Mouse (Mus musculus): ENCODE data around the gene Ndfip2. TPM values are rescaled to one million over a fixed set of nuclear protein-coding genes. Genes with fewer than 3 reads are reported as not detected.

Ndfip2 gene
- polyA plus RNA-seq, 1 experiment from 2014 or later: 53.7 TPM

DNA sequence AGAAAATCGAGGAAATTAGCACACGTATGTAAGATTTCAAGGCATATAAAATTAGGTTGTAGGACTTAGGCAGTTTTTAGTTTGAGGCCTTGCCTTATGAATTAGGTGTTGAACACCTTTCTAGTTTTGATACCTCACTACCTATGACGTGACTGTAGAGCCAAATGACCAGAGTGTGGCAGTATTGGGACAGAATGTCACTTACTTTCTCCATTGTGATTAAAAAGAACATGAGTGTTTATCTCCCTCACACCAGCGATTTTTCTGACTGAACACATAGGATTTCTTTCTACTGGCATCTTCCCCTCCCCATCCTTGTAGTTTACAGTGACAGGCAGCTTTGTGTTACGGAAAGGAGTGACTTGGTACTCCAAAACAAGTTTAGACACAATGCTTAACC is 55.5 kb downstream of the Ndfip2 start:
- no peaks in the 10 kb centered on the region for H3K27me3 ChIP-seq (ENCODE audit: control insufficient read depth, insufficient read depth, low read length)
- DNase-seq (ENCODE audit: low spot score): peak; percentile 46
- no peaks in the 10 kb centered on the region for H3K9me3 ChIP-seq (ENCODE audit: control insufficient read depth, low read length)
- ATAC-seq (ENCODE audit: insufficient number of reproducible peaks, low FRiP score, low TSS enrichment, low read depth): no peak
- H3K36me3 ChIP-seq (ENCODE audit: control insufficient read depth, insufficient read depth, low read length): no peaks in the 10 kb centered on the region
- 56% methylated on average over 5 of the region's 5 CpGs for WGBS
- no peak overlapping the region for H3K27ac ChIP-seq (replicated peaks; ENCODE audit: low read depth, low read length)
- no peak overlapping the region for H3K4me2 ChIP-seq (ENCODE audit: low read depth, severe bottlenecking)
- H3K4me3 ChIP-seq (ENCODE audit: low read depth, low read length): no peak overlapping the region
- no peaks in the 10 kb centered on the region for H3K4me1 ChIP-seq (ENCODE audit: control insufficient read depth, insufficient read depth, low read length)
- H3K9ac ChIP-seq (ENCODE audit: low read length): no peak overlapping the region

DNA sequence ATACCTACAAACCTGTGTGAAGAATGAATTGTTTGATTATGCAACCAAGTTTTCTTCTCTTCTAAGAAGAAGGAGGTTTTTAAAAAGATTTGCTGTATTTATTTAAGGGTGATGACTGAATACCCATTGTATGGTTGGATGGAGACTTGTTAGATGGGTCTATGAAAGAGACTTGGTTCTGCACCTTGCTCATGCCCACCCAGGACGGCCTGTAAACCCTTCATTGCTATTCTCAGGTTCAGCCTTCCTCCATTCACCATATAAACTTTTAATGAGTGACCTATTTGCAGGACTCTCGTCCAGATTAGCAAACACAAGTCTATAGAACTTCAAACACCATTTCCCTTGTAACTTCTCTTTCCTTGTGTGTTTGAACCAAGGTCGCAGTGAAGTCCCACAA is 63.3 kb downstream of the Ndfip2 start:
- no peaks in the 10 kb centered on the region for H3K4me1 ChIP-seq (ENCODE audit: control insufficient read depth, insufficient read depth, low read length)
- no peak overlapping the region for H3K27ac ChIP-seq (replicated peaks; ENCODE audit: low read depth, low read length)
- H3K27me3 ChIP-seq (ENCODE audit: control insufficient read depth, insufficient read depth, low read length): no peaks in the 10 kb centered on the region
- WGBS: 67% methylated on average over 3 of the region's 3 CpGs
- H3K9ac ChIP-seq (ENCODE audit: low read length): no peak overlapping the region
- H3K4me3 ChIP-seq (ENCODE audit: low read depth, low read length): no peak overlapping the region
- H3K9me3 ChIP-seq (ENCODE audit: control insufficient read depth, low read length): no peaks in the 10 kb centered on the region; the same call in 1 of the 2 replicates
- ATAC-seq (ENCODE audit: insufficient number of reproducible peaks, low FRiP score, low TSS enrichment, low read depth) (no peak), DNase-seq (ENCODE audit: low spot score) (peak; percentile 18)
- H3K36me3 ChIP-seq (ENCODE audit: control insufficient read depth, insufficient read depth, low read length): no peaks in the 10 kb centered on the region
- no peak overlapping the region for H3K4me2 ChIP-seq (ENCODE audit: low read depth, severe bottlenecking)

DNA sequence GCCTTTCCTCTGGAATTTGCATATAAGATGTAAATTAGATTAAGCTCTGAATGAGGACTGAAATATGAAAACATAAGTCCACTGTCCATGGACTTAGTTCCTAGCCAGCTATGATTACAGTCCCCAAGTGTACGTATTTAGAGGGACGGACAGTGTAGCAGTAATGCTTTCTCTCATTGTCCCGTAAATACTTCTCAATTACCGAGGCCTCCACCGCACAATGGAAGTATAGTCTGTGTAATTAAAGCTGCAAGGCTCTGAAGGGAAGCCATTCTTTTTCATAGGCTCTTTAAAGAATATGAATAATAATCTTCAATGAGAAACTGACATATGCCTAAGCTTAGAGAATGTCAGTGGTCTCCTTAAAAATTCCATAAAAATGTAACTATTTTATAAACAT is 64.5 kb downstream of the Ndfip2 start:
- Histone ChIP-seq H3K4me1 (ENCODE audit: control insufficient read depth, insufficient read depth, low read length) (no peaks in the 10 kb centered on the region), H3K27me3 (ENCODE audit: control insufficient read depth, insufficient read depth, low read length) (no peaks in the 10 kb centered on the region), H3K4me2 (ENCODE audit: low read depth, severe bottlenecking) (no peak overlapping the region), H3K36me3 (ENCODE audit: control insufficient read depth, insufficient read depth, low read length) (no peaks in the 10 kb centered on the region), H3K9me3 (ENCODE audit: control insufficient read depth, low read length) (no peaks in the 10 kb centered on the region; the same call in 1 of the 2 replicates), H3K27ac (replicated peaks; ENCODE audit: low read depth, low read length) (no peak overlapping the region), H3K4me3 (ENCODE audit: low read depth, low read length) (no peak overlapping the region), H3K9ac (ENCODE audit: low read length) (no peak overlapping the region)
- DNase-seq (ENCODE audit: low spot score) (no peak), ATAC-seq (ENCODE audit: insufficient number of reproducible peaks, low FRiP score, low TSS enrichment, low read depth) (no peak)
- WGBS: 86% methylated on average over 5 of the region's 5 CpGs

DNA sequence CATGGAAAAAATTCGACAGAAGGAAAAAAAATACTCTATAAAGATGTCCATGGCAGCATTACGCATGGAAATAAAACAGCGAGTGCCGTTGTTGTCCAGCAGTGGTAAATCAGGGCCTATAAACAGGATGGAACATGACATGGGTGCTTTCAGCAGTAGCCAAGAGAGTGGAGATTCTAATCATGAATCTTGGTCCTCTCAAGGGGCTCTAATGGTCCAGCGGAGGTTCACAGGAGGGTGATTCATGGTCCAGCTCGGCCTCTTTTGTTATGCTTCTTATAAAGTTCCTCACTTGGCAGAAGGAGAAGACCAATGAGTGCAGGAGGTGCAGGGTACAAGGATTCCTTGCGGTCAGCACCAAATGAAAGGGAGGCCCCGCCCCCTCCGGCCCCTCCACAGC is 65.1 kb downstream of the Ndfip2 start:
- no peak overlapping the region for H3K4me2 ChIP-seq (ENCODE audit: low read depth, severe bottlenecking)
- no peak overlapping the region for H3K4me3 ChIP-seq (ENCODE audit: low read depth, low read length)
- ATAC-seq (ENCODE audit: insufficient number of reproducible peaks, low FRiP score, low TSS enrichment, low read depth): no peak
- no peaks in the 10 kb centered on the region; the same call in 1 of the 2 replicates for H3K9me3 ChIP-seq (ENCODE audit: control insufficient read depth, low read length)
- H3K27ac ChIP-seq (replicated peaks; ENCODE audit: low read depth, low read length): no peak overlapping the region
- no peak overlapping the region for H3K9ac ChIP-seq (ENCODE audit: low read length)
- 90% methylated on average over 9 of the region's 9 CpGs for WGBS
- no peaks in the 10 kb centered on the region for H3K27me3 ChIP-seq (ENCODE audit: control insufficient read depth, insufficient read depth, low read length)
- no peaks in the 10 kb centered on the region for H3K36me3 ChIP-seq (ENCODE audit: control insufficient read depth, insufficient read depth, low read length)
- no peaks in the 10 kb centered on the region for H3K4me1 ChIP-seq (ENCODE audit: control insufficient read depth, insufficient read depth, low read length)
- DNase-seq (ENCODE audit: low spot score): no peak

DNA sequence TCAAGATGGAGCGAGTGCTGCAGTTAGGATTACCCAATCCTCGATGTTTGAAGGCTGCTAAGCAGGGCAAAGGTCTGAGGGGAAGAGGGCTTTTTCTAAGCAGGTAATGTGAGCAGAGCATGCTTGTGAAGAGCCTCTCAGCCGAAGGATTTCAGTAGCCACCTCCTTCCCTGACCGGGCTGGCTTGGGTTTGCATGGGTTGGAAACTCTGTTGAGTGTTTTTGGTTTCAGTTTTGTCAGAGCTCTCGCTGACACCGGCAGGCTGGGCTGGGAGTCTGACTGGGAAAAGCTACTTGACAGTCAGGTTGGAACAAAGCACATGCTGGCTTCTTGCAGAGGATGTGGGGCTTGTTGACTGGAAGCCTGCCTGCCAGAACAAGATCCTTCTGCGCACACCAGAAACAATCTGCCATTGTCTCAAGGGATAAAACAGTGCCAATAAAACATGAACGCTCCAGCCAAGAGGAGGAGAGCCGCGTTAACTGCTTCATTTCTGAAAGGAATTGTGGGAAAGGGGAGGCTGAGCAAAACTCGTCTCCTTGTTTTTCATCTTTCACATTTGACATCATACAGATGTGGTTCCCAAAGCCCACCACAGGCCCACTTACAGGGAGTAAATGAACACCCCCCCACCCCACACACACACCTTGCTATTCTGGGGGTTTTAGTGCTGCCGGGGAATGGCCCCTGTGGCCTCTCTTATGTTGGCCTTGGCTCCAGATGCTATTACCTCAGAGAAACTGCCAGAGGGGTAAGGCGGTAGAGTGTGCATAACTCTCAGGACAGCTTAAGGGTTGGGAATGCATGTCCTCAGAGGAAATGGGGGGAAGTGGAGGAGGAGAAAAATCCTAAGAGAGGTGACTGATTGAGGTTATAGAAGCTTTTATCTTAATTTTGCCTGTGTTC is 70.3 kb downstream of the Ndfip2 start:
- Histone ChIP-seq H3K4me3 (ENCODE audit: low read depth, low read length) (no peak overlapping the region), H3K9ac (ENCODE audit: low read length) (peak overlapping the region; percentile 5), H3K9me3 (ENCODE audit: control insufficient read depth, low read length) (no peaks in the 10 kb centered on the region; the same call in 1 of the 2 replicates), H3K4me1 (ENCODE audit: control insufficient read depth, insufficient read depth, low read length) (0 out of 2 replicates have a peak, but pooled peaks cover 4% of the 10 kb centered on the region), H3K27me3 (ENCODE audit: control insufficient read depth, insufficient read depth, low read length) (no peaks in the 10 kb centered on the region), H3K27ac (replicated peaks; ENCODE audit: low read depth, low read length) (peak overlapping the region; percentile 38; the same call in 1 of the 2 replicates), H3K4me2 (ENCODE audit: low read depth, severe bottlenecking) (peak overlapping the region; percentile 7; the same call in 1 of the 2 replicates), H3K36me3 (ENCODE audit: control insufficient read depth, insufficient read depth, low read length) (no peaks in the 10 kb centered on the region)
- ATAC-seq (ENCODE audit: insufficient number of reproducible peaks, low FRiP score, low TSS enrichment, low read depth) (peak; percentile 77), DNase-seq (ENCODE audit: low spot score) (peak; percentile 54)
- 33% methylated on average over 13 of the region's 13 CpGs for WGBS

DNA sequence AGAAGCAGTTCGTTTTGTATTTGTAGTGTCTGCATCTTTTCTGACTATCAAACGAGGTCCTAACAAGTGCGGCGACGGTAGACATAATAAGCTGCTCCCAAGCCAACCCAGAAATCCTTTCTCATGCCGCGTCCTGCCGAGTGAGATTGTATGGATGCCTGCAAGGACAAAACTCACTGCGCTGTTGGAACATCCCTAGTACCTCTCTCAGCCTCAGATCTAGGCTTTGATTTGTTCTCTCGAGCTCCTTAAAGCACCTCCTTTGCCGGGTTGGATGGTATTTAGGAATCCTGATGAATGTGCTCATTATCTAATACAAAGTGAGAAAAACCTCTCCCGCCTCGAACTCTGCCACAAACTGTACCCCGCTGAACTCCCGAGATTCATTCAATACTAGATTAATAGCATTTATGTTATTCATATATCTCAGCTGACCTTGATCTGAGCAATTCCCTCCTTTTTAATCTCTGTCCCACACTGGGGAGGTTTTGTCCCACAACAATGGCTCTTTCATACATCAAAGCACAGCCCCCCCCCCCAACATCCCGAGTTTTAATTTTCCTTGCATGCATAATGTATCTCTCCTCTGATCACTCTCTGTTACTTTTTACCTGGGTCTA is 75.2 kb downstream of the Ndfip2 start:
- Histone ChIP-seq H3K4me2 (ENCODE audit: low read depth, severe bottlenecking) (no peak overlapping the region), H3K4me1 (ENCODE audit: control insufficient read depth, insufficient read depth, low read length) (0 out of 2 replicates have a peak, but pooled peaks cover 4% of the 10 kb centered on the region), H3K27ac (replicated peaks; ENCODE audit: low read depth, low read length) (no peak overlapping the region), H3K27me3 (ENCODE audit: control insufficient read depth, insufficient read depth, low read length) (no peaks in the 10 kb centered on the region), H3K9ac (ENCODE audit: low read length) (no peak overlapping the region), H3K9me3 (ENCODE audit: control insufficient read depth, low read length) (no peaks in the 10 kb centered on the region), H3K36me3 (ENCODE audit: control insufficient read depth, insufficient read depth, low read length) (no peaks in the 10 kb centered on the region), H3K4me3 (ENCODE audit: low read depth, low read length) (no peak overlapping the region)
- ATAC-seq (ENCODE audit: insufficient number of reproducible peaks, low FRiP score, low TSS enrichment, low read depth): no peak
- DNase-seq (ENCODE audit: low spot score): no peak
- 75% methylated on average over 16 of the region's 16 CpGs for WGBS

DNA sequence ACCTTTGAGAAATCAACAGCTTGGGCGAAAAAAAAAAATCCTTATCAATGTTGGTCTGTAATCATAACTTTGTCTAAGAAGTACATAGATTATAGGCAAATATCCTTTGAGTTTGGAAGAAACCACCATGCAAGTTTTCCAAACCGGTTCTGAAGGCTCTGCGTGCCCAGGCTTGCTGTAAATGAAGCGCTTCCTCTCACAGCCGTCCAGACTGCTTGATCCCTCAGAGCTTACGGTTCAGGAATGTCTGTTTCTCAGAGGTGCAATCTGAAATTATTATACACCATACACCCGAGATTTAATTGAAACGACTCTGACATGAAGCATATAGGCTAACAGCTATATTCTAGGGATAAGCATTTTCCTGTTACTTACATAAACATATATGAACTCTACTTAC is 83.4 kb downstream of the Ndfip2 start:
- 71% methylated on average over 8 of the region's 8 CpGs for WGBS
- Histone ChIP-seq H3K9ac (ENCODE audit: low read length) (no peak overlapping the region), H3K27ac (replicated peaks; ENCODE audit: low read depth, low read length) (no peak overlapping the region), H3K27me3 (ENCODE audit: control insufficient read depth, insufficient read depth, low read length) (no peaks in the 10 kb centered on the region), H3K9me3 (ENCODE audit: control insufficient read depth, low read length) (no peaks in the 10 kb centered on the region), H3K36me3 (ENCODE audit: control insufficient read depth, insufficient read depth, low read length) (no peaks in the 10 kb centered on the region), H3K4me2 (ENCODE audit: low read depth, severe bottlenecking) (no peak overlapping the region), H3K4me1 (ENCODE audit: control insufficient read depth, insufficient read depth, low read length) (no peaks in the 10 kb centered on the region), H3K4me3 (ENCODE audit: low read depth, low read length) (no peak overlapping the region)
- ATAC-seq (ENCODE audit: insufficient number of reproducible peaks, low FRiP score, low TSS enrichment, low read depth) (no peak), DNase-seq (ENCODE audit: low spot score) (peak; percentile 28)

GRCm38 (mm10) chr14:105354121-105354520 is 95.7 kb downstream of the Ndfip2 start:
- WGBS: 33% methylated on average over 11 of the region's 11 CpGs
- no peaks in the 10 kb centered on the region for H3K36me3 ChIP-seq (ENCODE audit: control insufficient read depth, insufficient read depth, low read length)
- no peaks in the 10 kb centered on the region for H3K4me1 ChIP-seq (ENCODE audit: control insufficient read depth, insufficient read depth, low read length)
- no peak overlapping the region for H3K9ac ChIP-seq (ENCODE audit: low read length)
- no peak for DNase-seq (ENCODE audit: low spot score)
- no peaks in the 10 kb centered on the region for H3K9me3 ChIP-seq (ENCODE audit: control insufficient read depth, low read length)
- H3K27me3 ChIP-seq (ENCODE audit: control insufficient read depth, insufficient read depth, low read length): no peaks in the 10 kb centered on the region
- ATAC-seq (ENCODE audit: insufficient number of reproducible peaks, low FRiP score, low TSS enrichment, low read depth): no peak
- no peak overlapping the region for H3K4me3 ChIP-seq (ENCODE audit: low read depth, low read length)
- H3K27ac ChIP-seq (replicated peaks; ENCODE audit: low read depth, low read length): no peak overlapping the region
- H3K4me2 ChIP-seq (ENCODE audit: low read depth, severe bottlenecking): no peak overlapping the region
